Mouse (Mus musculus) kidney, postnatal 36 days (tissue): ENCODE measurements around the gene Stk24.
"Not testable (repeated sequence)": the region's sequence is repeated elsewhere in the genome, so short reads cannot be mapped to it uniquely, and the experiment has no call there.

Source experiments
- DNase-seq, 2 experiments: peaks; one replicate each; pipeline ENCODE4 v3.0.0; 2021 to 2022; ENCODE audit warnings: mixed read lengths in 2 of 2

Gene Stk24

GRCm38 (mm10) chr14:121379827-121380145 is at the start of gene Stk24:
Gene Stk24, minus strand, starts transcription at chr14:121380011.
- no peak for DNase-seq

- DNase-seq: no peak
Observed at GRCm38 (mm10) chr14:121428148-121428547, 48.3 kb upstream of the Stk24 start.

GRCm38 (mm10) chr14:121426743-121427142 is 46.9 kb upstream of the Stk24 start:
- peak in 1 of 2 experiments; percentile 45 for DNase-seq

- peak; percentile 71 to 74 for DNase-seq
Observed at GRCm38 (mm10) chr14:121425004-121425793, 45.4 kb upstream of the Stk24 start.

GRCm38 (mm10) chr14:121423341-121423751 is 43.5 kb upstream of the Stk24 start:
- peak in 1 of 2 experiments; percentile 5 for DNase-seq

- peak; percentile 14 to 50 for DNase-seq
Observed at GRCm38 (mm10) chr14:121422664-121423340, 43.0 kb upstream of the Stk24 start.

- no peak for DNase-seq
Observed at GRCm38 (mm10) chr14:121422000-121422399, 42.2 kb upstream of the Stk24 start.

GRCm38 (mm10) chr14:121417594-121417993 is 37.8 kb upstream of the Stk24 start:
- DNase-seq: no peak

- DNase-seq: no peak
Observed at GRCm38 (mm10) chr14:121416626-121417319, 37.0 kb upstream of the Stk24 start.

- no peak for DNase-seq
Observed at GRCm38 (mm10) chr14:121414635-121415241, 34.9 kb upstream of the Stk24 start.

- DNase-seq: not testable (repeated sequence)
Observed at GRCm38 (mm10) chr14:121413726-121414125, 33.9 kb upstream of the Stk24 start.

GRCm38 (mm10) chr14:121408944-121409343 is 29.1 kb upstream of the Stk24 start:
- no peak for DNase-seq

- no peak for DNase-seq
Observed at GRCm38 (mm10) chr14:121406943-121407342, 27.1 kb upstream of the Stk24 start.

GRCm38 (mm10) chr14:121405546-121405945 is 25.7 kb upstream of the Stk24 start:
- no peak for DNase-seq

GRCm38 (mm10) chr14:121405120-121405519 is 25.3 kb upstream of the Stk24 start:
- peak; percentile 7 to 48 for DNase-seq

- no peak for DNase-seq
Observed at GRCm38 (mm10) chr14:121399676-121400075, 19.9 kb upstream of the Stk24 start.

GRCm38 (mm10) chr14:121397471-121397870 is 17.7 kb upstream of the Stk24 start:
- no peak for DNase-seq

- DNase-seq: no peak
Observed at GRCm38 (mm10) chr14:121395125-121395524, 15.3 kb upstream of the Stk24 start.

- peak; percentile 77 to 91 for DNase-seq
Observed at GRCm38 (mm10) chr14:121391927-121392326, 12.1 kb upstream of the Stk24 start.

GRCm38 (mm10) chr14:121387760-121388159 is 7.9 kb upstream of the Stk24 start:
- DNase-seq: no peak

- DNase-seq: no peak
Observed at GRCm38 (mm10) chr14:121385440-121385839, 5.6 kb upstream of the Stk24 start.

GRCm38 (mm10) chr14:121383801-121384200 is 4.0 kb upstream of the Stk24 start:
- DNase-seq: no peak
